Mouse (Mus musculus): ENCODE results near the gene Engase.

Engase gene

GRCm38 (mm10) chr11:118488907-118489270, 12.3 kb downstream of the Engase start:
- DNase-seq: no peak

DNA sequence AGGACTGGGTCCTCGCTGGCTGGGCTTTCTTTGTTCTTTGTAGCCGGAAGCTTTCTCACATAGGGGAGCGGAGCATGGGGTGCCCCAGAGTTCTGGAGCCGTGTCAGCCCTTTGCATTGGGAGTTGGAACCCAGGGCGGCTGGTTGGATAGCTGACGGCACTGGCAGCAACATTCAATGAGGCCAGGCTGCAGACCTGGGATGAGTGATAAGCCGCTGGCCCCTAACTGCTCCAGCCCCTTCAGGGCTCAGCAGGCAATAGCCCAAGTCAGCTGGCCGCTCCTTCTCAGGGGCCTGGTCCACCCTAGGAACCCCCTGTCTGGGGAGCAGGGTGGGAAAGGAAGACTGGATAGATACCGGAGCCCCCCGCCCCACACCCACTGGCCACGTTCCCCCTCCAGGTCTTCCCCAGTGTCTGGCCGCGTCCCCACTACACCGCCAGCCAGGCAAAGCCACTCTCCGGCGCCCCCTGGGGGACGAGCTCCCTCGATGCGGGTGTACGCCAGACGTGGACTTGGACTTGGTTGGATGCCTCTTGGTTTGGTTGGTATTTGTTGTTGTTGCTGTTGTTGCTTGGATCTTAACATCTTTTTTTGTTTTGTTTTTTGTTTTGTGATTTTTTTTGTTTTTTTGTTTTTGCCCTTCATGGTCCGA, 14.1 kb downstream of the Engase start:
- DNase-seq: peak; percentile 86

DNA sequence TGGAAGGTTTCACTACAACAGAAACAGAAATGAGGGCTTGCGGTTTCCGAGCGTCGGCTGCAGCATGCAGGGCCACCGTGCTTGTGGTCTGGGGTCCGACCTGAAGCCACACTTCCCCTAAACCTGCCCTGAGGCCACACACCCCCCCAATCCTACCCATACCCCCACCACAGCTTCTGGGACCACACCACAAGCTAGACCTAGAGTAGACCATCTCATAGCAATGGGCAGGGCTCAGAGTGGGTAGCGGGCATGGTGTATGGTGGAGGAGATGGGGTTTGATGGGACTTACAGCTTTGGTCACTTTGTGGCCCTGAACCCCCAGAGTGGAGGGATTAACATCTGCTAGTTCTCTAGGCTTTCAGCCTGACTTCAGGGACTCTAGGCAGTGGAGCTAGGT, 14.6 kb downstream of the Engase start:
- no peak for DNase-seq

DNA sequence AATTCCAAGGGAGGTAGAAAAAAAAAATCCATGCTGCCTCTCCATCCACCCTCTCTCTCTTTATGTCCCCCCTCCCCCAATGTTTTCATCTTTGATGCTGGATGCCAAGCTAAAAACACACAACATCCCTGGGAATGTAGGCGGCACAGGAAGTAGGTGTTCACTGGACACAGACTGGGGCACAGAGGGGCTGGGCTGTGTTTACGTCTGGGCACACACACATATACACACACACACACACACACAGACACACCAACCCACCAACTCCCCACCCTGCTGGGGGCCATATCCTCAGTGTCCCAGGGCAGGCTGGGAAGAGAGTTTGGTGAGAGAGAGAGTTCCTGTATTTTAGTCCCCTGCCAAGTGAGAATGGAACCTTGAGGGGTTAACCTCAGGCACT, 16.8 kb downstream of the Engase start:
- DNase-seq: no peak

DNA sequence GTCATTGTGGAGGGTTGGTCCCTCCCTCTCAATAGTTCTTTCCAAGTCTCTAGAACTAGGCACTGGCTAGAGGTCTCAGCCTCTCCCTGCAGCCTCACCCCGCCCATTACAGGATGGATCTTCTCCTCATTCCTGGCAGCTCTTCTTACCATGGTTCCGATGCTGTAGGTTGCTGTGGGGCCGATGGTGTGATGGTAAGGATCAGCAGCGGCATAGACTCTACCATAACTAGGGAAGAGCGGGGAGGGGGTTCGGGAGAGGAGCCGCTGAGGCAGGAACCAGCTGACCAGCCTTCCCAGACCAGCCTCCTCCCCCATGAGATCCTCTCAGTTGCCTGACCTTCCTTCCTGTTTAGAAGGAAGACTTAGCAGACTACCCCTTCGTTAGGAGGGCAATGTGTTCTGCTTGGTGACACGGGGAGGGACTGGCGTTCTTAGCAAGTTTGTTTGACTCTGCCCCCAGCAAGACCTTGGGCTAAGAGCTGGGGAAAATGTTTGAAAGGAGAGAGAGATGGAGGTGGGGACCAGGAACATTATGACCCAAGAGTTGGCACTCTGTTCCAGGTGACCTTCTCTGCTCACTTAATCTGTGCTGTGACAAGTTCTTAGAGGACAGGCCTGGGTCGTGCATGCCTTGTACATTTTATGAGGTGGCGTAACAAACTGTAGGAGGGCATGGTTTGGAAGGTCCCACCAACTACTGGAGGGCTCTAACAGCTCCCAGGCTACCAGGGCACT, 17.5 kb downstream of the Engase start:
- no peak for DNase-seq

GRCm38 (mm10) chr11:118495065-118495464, 18.4 kb downstream of the Engase start:
- no peak for DNase-seq

- no peak for DNase-seq
Observed at GRCm38 (mm10) chr11:118496066-118496689, 19.5 kb downstream of the Engase start.

DNA sequence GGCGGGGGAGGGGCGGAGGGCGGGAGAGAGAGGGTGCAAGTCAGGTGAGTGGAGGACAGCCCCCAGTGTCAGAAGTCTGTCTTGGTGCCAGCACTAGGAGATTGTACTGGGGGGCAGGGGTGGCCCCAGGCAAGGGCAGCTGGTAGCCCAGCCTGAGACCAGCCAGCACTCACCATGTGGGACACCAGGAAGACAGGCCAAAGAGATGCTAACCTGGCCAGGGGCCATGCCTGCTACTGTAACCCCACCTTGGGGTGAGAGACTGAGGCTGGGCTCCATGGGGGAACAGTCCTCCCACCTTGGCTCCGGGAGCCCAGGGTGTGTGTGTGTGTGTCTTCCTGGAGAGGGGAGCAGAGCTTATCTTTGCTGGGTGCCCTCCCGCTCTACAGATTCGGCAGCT, 26.4 kb downstream of the Engase start:
- no peak for DNase-seq

DNA sequence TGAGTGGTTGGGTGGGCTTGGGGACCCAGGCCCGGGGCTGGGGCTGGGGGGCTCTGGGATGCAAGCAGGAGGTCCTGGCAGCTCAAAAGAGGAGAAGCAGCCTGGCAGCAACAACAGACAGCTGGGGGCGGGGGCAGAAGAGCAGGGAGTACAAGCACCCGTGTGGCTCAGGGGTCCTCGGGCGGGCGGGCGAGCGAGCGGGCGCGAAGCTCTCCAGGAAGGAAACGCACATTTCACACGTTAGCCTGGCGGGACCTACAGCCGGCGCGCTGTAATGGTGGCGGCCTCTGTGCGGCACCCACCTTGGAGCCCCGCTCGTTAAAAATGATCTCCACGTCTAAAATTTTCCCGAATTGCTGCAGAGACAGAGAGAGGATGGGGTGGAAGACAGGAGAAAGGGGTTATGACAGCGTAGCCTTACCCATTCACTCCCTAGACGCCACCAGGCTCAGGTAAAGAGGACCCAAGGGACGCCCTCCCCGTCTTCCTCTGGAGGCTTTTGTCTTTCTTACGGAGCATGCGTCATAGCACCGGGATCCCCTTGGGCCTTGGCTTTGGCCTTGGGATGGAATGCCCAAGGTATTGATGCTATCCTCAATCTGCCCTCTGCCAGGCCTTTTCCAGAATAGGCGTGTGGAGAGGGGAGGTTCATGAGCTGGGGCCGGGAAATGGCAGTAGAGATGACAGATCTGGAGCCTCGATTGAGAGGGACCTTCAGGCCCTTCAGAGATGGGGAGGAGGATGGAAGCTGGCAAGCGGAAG, 27.0 kb downstream of the Engase start:
- DNase-seq: no peak

DNA sequence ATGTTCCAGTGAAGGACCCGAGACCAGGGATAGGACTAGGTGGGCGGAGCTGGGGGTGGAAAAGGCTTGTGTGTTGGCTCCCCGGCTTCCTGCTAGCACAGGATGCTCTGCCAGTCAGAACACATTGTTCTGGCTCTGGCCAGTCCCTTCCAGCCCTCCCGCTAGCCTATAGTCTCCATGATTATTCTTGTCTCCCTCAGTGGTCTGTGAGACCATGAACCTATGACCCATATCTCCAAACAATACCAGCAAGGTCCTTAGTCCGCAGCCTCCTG, 27.5 kb downstream of the Engase start:
- DNase-seq: no peak

GRCm38 (mm10) chr11:118507095-118507494, 30.5 kb downstream of the Engase start:
- DNase-seq: no peak

- peak; percentile 75 for DNase-seq
Observed at GRCm38 (mm10) chr11:118507904-118508303, 31.3 kb downstream of the Engase start.

DNA sequence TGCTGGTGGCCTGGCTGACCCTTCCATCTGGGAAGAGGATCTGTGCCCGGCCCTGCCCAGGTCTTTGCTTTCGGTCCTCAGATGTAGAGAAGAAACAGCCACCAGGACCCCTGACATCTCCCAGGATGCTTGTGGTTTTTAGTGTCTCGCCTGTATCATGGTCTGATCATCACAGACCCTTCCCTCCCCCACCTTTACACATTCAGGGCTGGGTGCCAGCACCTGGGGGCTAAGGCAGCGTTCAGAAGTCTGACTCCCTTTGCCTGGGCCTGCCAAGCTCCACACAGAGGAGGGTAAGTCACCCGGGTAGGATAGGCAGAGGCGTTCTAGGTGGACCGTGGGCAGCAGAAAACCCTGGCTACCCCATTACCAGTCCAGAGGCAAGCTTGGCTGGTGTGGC, 31.7 kb downstream of the Engase start:
- no peak for DNase-seq

DNA sequence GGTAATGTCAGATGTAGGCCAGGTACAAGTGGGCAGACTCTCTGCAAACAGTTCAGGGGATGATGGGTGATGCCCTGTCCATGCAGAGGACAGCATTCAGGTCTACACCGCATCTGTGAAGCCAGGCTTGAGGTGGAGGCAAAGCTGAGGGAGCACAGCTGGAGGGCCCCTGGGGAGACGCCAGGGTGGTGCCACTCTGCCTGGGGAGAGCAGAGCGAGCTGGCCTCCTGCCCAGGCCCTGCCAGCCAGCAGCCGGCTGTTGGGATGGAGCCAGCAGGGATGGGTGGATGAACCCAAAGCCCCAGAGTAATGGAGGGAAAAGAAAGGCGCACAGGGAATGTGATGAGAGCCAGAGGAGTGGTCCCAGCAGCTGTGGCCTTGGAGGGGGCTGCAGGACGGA, 35.2 kb downstream of the Engase start:
- no peak for DNase-seq

DNA sequence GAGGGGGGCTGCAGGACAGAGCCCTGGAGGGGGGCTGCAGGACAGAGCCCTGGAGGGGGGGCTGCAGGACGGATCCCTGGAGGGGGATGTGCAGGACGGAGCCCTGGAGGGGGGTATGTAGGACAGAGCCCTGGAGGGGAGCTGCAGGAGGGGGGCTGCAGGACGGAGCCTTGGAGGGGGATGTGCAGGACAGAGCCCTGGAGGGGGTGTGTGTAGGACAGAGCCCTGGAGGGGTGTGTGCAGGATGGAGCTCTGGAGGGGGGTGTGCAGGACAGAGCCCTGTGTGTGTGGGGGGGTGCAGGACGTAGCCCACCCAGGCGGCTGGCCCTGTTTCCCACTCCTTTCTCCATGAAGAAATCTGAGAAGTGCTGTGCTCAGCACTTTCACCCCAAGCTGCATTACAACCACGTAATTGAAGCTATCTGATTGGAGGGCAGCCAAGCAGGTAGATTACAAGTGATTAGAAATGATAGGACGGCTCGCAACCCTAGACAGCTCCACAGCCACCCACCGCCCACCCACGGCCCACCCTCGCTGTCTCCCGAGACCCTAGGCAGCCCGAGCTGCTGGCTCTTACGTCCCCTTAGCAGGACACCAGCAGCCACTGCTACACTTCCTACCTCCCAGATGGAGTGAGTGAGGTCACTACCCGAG, 35.8 kb downstream of the Engase start:
- no peak for DNase-seq

DNA sequence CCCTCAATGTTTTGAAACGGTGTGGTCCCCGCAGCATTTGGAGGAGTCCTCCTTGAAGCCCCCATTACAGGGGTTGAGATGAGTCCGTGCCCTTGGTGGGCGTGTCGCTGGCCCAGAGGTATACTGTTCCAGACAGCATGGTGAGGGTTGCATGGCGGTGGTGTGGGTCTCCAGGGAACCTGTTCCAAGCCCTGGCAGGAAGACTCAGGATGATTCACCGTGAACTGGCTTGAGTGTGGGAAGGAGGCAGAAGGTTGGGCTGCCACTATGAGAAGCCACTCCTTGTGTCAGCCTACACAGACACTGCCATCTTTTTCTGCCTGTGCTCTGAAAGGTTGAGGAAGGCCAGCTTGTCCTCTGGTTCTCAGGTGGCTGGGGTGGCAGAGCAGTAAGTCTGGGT, 41.3 kb downstream of the Engase start:
- DNase-seq: no peak

GRCm38 (mm10) chr11:118518743-118519142, 42.1 kb downstream of the Engase start:
- DNase-seq: no peak

GRCm38 (mm10) chr11:118520251-118520650, 43.6 kb downstream of the Engase start:
- peak; percentile 16 to 24 for DNase-seq

- DNase-seq: no peak
Observed at GRCm38 (mm10) chr11:118520932-118521331, 44.3 kb downstream of the Engase start.

DNA sequence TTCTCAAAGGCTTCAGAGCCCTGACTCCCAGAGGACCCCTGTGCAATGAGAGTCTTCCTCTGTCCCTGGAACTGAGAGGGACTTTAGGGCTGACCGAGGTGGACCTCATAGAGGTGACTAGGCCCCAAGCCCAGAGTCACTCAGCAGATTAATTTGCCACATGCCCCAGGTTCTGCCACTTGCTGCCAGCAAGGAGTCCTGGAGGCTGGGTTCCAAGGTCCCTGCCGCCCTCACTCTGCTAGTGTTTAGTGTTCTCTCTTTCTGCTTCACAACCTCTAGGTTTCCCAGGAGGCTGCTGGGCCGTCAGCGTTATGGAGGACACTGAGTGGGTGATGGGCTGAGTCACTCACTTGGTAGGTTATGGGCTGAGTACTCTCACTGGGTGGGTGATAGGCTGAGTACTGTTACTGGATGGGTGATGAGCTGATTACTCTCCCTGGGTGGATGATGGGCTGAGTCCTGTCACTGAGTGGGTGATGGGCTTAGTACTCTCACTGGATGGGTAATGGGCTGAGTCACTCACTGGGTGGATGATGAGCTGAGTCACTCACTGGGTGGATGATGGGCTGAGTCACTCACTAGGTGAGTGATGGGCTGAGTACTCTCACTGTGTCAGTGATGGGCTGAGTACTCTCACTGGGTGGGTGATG, 47.0 kb downstream of the Engase start:
- no peak for DNase-seq

DNA sequence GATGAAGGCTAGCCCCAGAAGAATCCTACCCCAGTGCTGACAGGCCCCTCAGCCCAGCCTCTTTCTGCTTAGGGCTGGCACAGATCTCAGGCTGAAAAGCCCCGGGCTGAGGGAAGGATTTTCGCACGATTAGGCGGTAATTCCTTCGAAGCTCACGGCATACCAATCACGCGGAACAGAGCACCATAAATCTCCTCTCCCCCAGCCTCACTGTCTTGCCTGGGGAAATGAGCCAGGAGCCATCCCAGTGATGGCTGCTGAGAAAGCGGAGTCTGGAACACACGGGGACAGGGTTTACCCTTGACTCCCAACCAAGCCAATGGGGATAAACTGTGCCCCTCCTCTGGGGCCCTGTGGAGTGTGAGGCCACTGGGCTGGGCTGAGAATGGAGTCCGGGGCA, 48.4 kb downstream of the Engase start:
- DNase-seq: no peak

DNA sequence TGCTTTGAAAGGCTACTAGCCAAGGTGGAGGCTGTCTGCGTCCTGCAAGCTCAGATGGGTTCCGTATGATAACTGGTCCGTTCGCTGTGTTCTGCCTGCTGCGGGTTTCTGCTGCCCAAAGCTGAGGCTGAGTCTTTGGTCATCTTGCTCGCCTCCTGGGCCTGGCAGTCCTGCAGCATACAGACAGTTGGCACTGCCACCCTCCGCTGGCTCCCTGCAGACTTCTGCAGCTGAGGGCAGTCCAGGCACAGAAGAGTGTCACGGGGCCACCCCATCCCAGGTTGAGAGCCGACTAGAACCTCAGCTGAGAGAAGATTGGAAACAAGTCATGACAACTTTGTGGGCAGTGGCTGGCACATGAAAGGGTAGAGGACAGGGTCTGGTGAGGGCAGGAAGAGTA, 52.1 kb downstream of the Engase start:
- DNase-seq: no peak

- no peak for DNase-seq
Observed at GRCm38 (mm10) chr11:118530313-118530712, 53.7 kb downstream of the Engase start.
